In genomic region chr19:3451170-3451569, GRCm38 (mm10) we compare ENCODE assay signal across 8 mouse cellular contexts. TPM values are rescaled to one million over a fixed set of nuclear protein-coding genes. Genes with fewer than 3 reads are reported as not detected.
DNase-seq lines count a peak whose midpoint lies in the region; ATAC-seq and TF ChIP-seq lines count a peak whose summit lies in the region.

No protein-coding gene starts in this region.

- 26% methylated on average over 6 of the region's 6 CpGs for WGBS in forebrain, embryonic 12.5 days
- 24% methylated on average over 6 of the region's 6 CpGs for WGBS in hindbrain, postnatal 0 days

- TF ChIP-seq CTCF in hindbrain, postnatal 0 days (IDR thresholded peaks at IDR 0.05; ENCODE audit: low read depth) = peak; percentile 94

- DNase-seq in NIH3T3 (ENCODE audit: low read depth) = peak; percentile 87
- peak; percentile 54 for DNase-seq in c-Kit-positive CD71-positive TER-119-positive erythroid progenitor cells, embryonic 14.5 days (ENCODE audit: low spot score)
- peak; percentile 95 for DNase-seq in hindbrain, postnatal 0 days (ENCODE audit: low spot score)
- peak; percentile 61 to 70 for DNase-seq in layer of hippocampus, postnatal 36 days
- peak; percentile 65 for DNase-seq in right cerebral cortex, postnatal 14 days

- 0 out of 2 replicates have a peak overlapping the region, but pooled peaks have one; percentile 31 for H3K27ac ChIP-seq in forebrain, embryonic 12.5 days
- H3K27ac ChIP-seq in hindbrain, postnatal 0 days = no peak overlapping the region

- ATAC-seq in forebrain, embryonic 12.5 days (ENCODE audit: low FRiP score) = peak; percentile 87
- ATAC-seq in hindbrain, postnatal 0 days = peak; percentile 80
- peak; percentile 71 for ATAC-seq in megakaryocyte, adult 5-6 weeks (ENCODE audit: poor library complexity, severe bottlenecking)
- ATAC-seq in erythroblast, adult 5-6 weeks (replicated peaks; ENCODE audit: low FRiP score, poor library complexity, severe bottlenecking) = no peak

- H3K4me1 ChIP-seq in forebrain, embryonic 12.5 days = peaks cover 5% of the 10 kb centered on the region; the same call in 1 of the 2 replicates
- H3K4me1 ChIP-seq in hindbrain, postnatal 0 days (ENCODE audit: insufficient read depth, low read length) = no peaks in the 10 kb centered on the region

- no peaks in the 10 kb centered on the region for H3K27me3 ChIP-seq in forebrain, embryonic 12.5 days
- H3K27me3 ChIP-seq in hindbrain, postnatal 0 days (ENCODE audit: insufficient read depth, low read length) = no peaks in the 10 kb centered on the region

- H3K4me3 ChIP-seq in forebrain, embryonic 12.5 days (replicated peaks) = no peak overlapping the region
- H3K4me3 ChIP-seq in hindbrain, postnatal 0 days (ENCODE audit: low read length) = no peak overlapping the region

- no peak overlapping the region for H3K4me2 ChIP-seq in forebrain, embryonic 12.5 days
- H3K4me2 ChIP-seq in hindbrain, postnatal 0 days (ENCODE audit: low read depth, low read length) = no peak overlapping the region

- H3K9ac ChIP-seq in forebrain, embryonic 12.5 days = no peak overlapping the region
- no peak overlapping the region for H3K9ac ChIP-seq in hindbrain, postnatal 0 days (replicated peaks; ENCODE audit: low read length)

- H3K36me3 ChIP-seq in forebrain, embryonic 12.5 days (replicated peaks) = peaks cover 31% of the 10 kb centered on the region
- H3K36me3 ChIP-seq in hindbrain, postnatal 0 days (ENCODE audit: insufficient read depth, low read length) = peaks cover 22% of the 10 kb centered on the region; the same call in 1 of the 2 replicates

- H3K9me3 ChIP-seq in forebrain, embryonic 12.5 days = no peaks in the 10 kb centered on the region; the same call in 1 of the 2 replicates
- H3K9me3 ChIP-seq in hindbrain, postnatal 0 days (ENCODE audit: low read length) = no peaks in the 10 kb centered on the region

RNA-seq across cellular contexts. Expression of gene Gal, which starts 36.8 kb away (rescaled TPM):
- 1.1 and 2.0 TPM in 2 replicates for polyA plus RNA-seq in forebrain, embryonic 12.5 days (2016; fragmentation: Nextera tagmentation; extraction: Ambion mirVana)
- total RNA-seq in hindbrain, postnatal 0 days (2014; rRNA removed) = 0.75 and 3.7 TPM in 2 replicates
- 29.4 and 40.6 TPM in 2 replicates for polyA plus RNA-seq in hindbrain, postnatal 0 days (2015; fragmentation: Nextera tagmentation; extraction: Ambion mirVana)
- 1 to 10 TPM; 1.0 to 1.1 TPM for total RNA-seq in layer of hippocampus, postnatal 36 days (2021)
- total RNA-seq in megakaryocyte, adult 5-6 weeks (2015) = 1.1 and 2.0 TPM in 2 replicates
- 0.70 TPM in 1 of 2 replicates, not detected in the other for total RNA-seq in megakaryocyte, adult 5-6 weeks (2017)
- total RNA-seq in erythroblast, adult 5-6 weeks (2015; ENCODE audit: low replicate concordance) = not detected in 2 replicates
- not detected in 2 replicates for total RNA-seq in erythroblast, adult 5-6 weeks (2017; ENCODE audit: low replicate concordance)
